Mouse (Mus musculus): ENCODE results near the gene Gm6040. TPM values are rescaled to one million over a fixed set of nuclear protein-coding genes. Genes with fewer than 3 reads are reported as not detected.

The Gm6040 gene
- polyA plus RNA-seq, 1 experiment from 2014 or later = not detected

Other genes starting within 250 kb of the Gm6040 start
- not detected in 2 replicates for gene Defb33, start 29.4 kb downstream of the Gm6040 start, polyA plus RNA-seq (2014; fragmentation: Nextera tagmentation; extraction: Ambion mirVana)
- gene Gm15056, start 19.4 kb downstream of the Gm6040 start, polyA plus RNA-seq (2014; fragmentation: Nextera tagmentation; extraction: Ambion mirVana) = not detected in 2 replicates
- gene AY761185, start 22.6 kb upstream of the Gm6040 start, polyA plus RNA-seq (2014; fragmentation: Nextera tagmentation; extraction: Ambion mirVana) = not detected in 2 replicates
- not detected in 2 replicates for gene Defa21, start 103.5 kb upstream of the Gm6040 start, polyA plus RNA-seq (2014; fragmentation: Nextera tagmentation; extraction: Ambion mirVana)
- gene Defa23, start 133.0 kb upstream of the Gm6040 start, polyA plus RNA-seq (2014; fragmentation: Nextera tagmentation; extraction: Ambion mirVana) = not detected in 2 replicates
- gene Defa35, start 143.0 kb upstream of the Gm6040 start, polyA plus RNA-seq (2014; fragmentation: Nextera tagmentation; extraction: Ambion mirVana) = not detected in 2 replicates
- not detected in 2 replicates for gene Defa25, start 162.4 kb upstream of the Gm6040 start, polyA plus RNA-seq (2014; fragmentation: Nextera tagmentation; extraction: Ambion mirVana)
- not detected in 2 replicates for gene Gm14851, start 174.0 kb upstream of the Gm6040 start, polyA plus RNA-seq (2014; fragmentation: Nextera tagmentation; extraction: Ambion mirVana)
- gene Defa30, start 212.6 kb upstream of the Gm6040 start, polyA plus RNA-seq (2014; fragmentation: Nextera tagmentation; extraction: Ambion mirVana) = not detected in 2 replicates
- gene Defa22, start 240.2 kb upstream of the Gm6040 start, polyA plus RNA-seq (2014; fragmentation: Nextera tagmentation; extraction: Ambion mirVana) = not detected in 2 replicates

Measured in neural tube, embryonic 14.5 days (tissue).